Comparison of ENCODE assay signal across 27 mouse cellular contexts in genomic region chr9:86351491-86351890, GRCm38 (mm10).
DNase-seq lines count a peak whose midpoint lies in the region; ATAC-seq and TF ChIP-seq lines count a peak whose summit lies in the region.
"Had no signal": no experiment of that assay in that cellular context is flagged by ENCODE, and none has a peak within 500 bp of the region (broad histone marks: within the 10 kb centered on the region; RNA-seq: fewer than 3 reads in every experiment).

No protein-coding gene starts in this region.

- H3K4me1 ChIP-seq in midbrain, postnatal 0 days (ENCODE audit: insufficient read depth, low read length) = no peaks in the 10 kb centered on the region
- no peaks in the 10 kb centered on the region for H3K4me1 ChIP-seq in midbrain, embryonic 11.5 days (ENCODE audit: control insufficient read depth, insufficient read depth, low read length)
- H3K4me1 ChIP-seq in neural tube, embryonic 14.5 days (ENCODE audit: control insufficient read depth, insufficient read depth, low read length) = no peaks in the 10 kb centered on the region
- H3K4me1 ChIP-seq: embryonic facial prominence, embryonic 13.5 days; embryonic facial prominence, embryonic 15.5 days; forebrain, embryonic 12.5 days had no signal

- H3K4me3 ChIP-seq in midbrain, postnatal 0 days (ENCODE audit: low read depth, low read length) = no peak overlapping the region
- no peak overlapping the region for H3K4me3 ChIP-seq in midbrain, embryonic 11.5 days (ENCODE audit: low read depth, low read length)
- H3K4me3 ChIP-seq in neural tube, embryonic 14.5 days (ENCODE audit: low read depth, low read length) = no peak overlapping the region
- H3K4me3 ChIP-seq: embryonic facial prominence, embryonic 13.5 days; embryonic facial prominence, embryonic 15.5 days; erythroblast, embryonic 14.5 days; forebrain, embryonic 10.5 days; forebrain, embryonic 12.5 days had no signal

- no peak overlapping the region for H3K4me2 ChIP-seq in midbrain, postnatal 0 days (ENCODE audit: low read depth, low read length, poor library complexity, severe bottlenecking)
- no peak overlapping the region for H3K4me2 ChIP-seq in midbrain, embryonic 11.5 days
- H3K4me2 ChIP-seq in neural tube, embryonic 14.5 days (ENCODE audit: low read depth, low read length) = no peak overlapping the region
- H3K4me2 ChIP-seq: embryonic facial prominence, embryonic 13.5 days; embryonic facial prominence, embryonic 15.5 days; forebrain, embryonic 12.5 days had no signal

- H3K36me3 ChIP-seq in midbrain, postnatal 0 days (ENCODE audit: insufficient read depth, low read length) = no peaks in the 10 kb centered on the region
- H3K36me3 ChIP-seq in midbrain, embryonic 11.5 days (ENCODE audit: control insufficient read depth, insufficient read depth, low read length) = no peaks in the 10 kb centered on the region
- H3K36me3 ChIP-seq in neural tube, embryonic 14.5 days (ENCODE audit: control insufficient read depth, insufficient read depth, low read length) = no peaks in the 10 kb centered on the region
- H3K36me3 ChIP-seq: embryonic facial prominence, embryonic 13.5 days; embryonic facial prominence, embryonic 15.5 days; forebrain, embryonic 10.5 days; forebrain, embryonic 12.5 days had no signal

- WGBS in midbrain, postnatal 0 days = 69% methylated on average over 3 of the region's 3 CpGs
- 82% methylated on average over 3 of the region's 3 CpGs for WGBS in midbrain, embryonic 11.5 days
- WGBS in neural tube, embryonic 14.5 days = 56% methylated on average over 3 of the region's 3 CpGs

- H3K9ac ChIP-seq in midbrain, postnatal 0 days (replicated peaks; ENCODE audit: low read length, poor library complexity, severe bottlenecking) = no peak overlapping the region
- no peak overlapping the region for H3K9ac ChIP-seq in midbrain, embryonic 11.5 days (ENCODE audit: low read length)
- H3K9ac ChIP-seq in neural tube, embryonic 14.5 days (replicated peaks; ENCODE audit: low read depth, low read length) = no peak overlapping the region
- H3K9ac ChIP-seq: embryonic facial prominence, embryonic 13.5 days; embryonic facial prominence, embryonic 15.5 days; forebrain, embryonic 12.5 days had no signal

- no peak for TF ChIP-seq POLR2A in brain, embryonic 14.5 days (IDR thresholded peaks at IDR 0.05; ENCODE audit: borderline replicate concordance, extremely low read depth, insufficient read depth, insufficient read length, poor library complexity, severe bottlenecking)

- H3K27ac ChIP-seq in midbrain, postnatal 0 days (ENCODE audit: low read depth, low read length) = no peak overlapping the region
- H3K27ac ChIP-seq in midbrain, embryonic 11.5 days (ENCODE audit: low read depth, low read length) = no peak overlapping the region
- H3K27ac ChIP-seq in neural tube, embryonic 14.5 days (ENCODE audit: low read depth, low read length) = no peak overlapping the region
- H3K27ac ChIP-seq: embryonic facial prominence, embryonic 13.5 days; embryonic facial prominence, embryonic 15.5 days; forebrain, embryonic 10.5 days; forebrain, embryonic 12.5 days had no signal

- no peaks in the 10 kb centered on the region for H3K9me3 ChIP-seq in midbrain, postnatal 0 days (ENCODE audit: low read length)
- H3K9me3 ChIP-seq in midbrain, embryonic 11.5 days (ENCODE audit: control insufficient read depth, low read length) = no peaks in the 10 kb centered on the region
- no peaks in the 10 kb centered on the region for H3K9me3 ChIP-seq in neural tube, embryonic 14.5 days (ENCODE audit: control insufficient read depth, low read length)
- H3K9me3 ChIP-seq: embryonic facial prominence, embryonic 13.5 days; embryonic facial prominence, embryonic 15.5 days; forebrain, embryonic 10.5 days; forebrain, embryonic 12.5 days had no signal

- no peak for TF ChIP-seq CTCF in midbrain, postnatal 0 days (IDR thresholded peaks at IDR 0.05)
- TF ChIP-seq CTCF in brain, embryonic 14.5 days (IDR thresholded peaks at IDR 0.05; ENCODE audit: borderline replicate concordance, extremely low read depth, insufficient read depth, insufficient read length) = no peak

- intact Hi-C loops in left cerebral cortex, postnatal 10 days (cut with DNase I) = no loop called here

- no peak for ATAC-seq in midbrain, postnatal 0 days (ENCODE audit: low FRiP score)
- ATAC-seq in midbrain, embryonic 11.5 days (ENCODE audit: low FRiP score) = no peak
- 0 out of 2 replicates have a peak, but pooled peaks have one; percentile 31 for ATAC-seq in neural tube, embryonic 14.5 days (ENCODE audit: low read depth)
- ATAC-seq: activated CD4-positive, CD25-positive, alpha-beta regulatory T cell, adult 4 months; forebrain, embryonic 14.5 days; forebrain, embryonic 16.5 days; Patski had no signal

- H3K27me3 ChIP-seq in midbrain, postnatal 0 days (ENCODE audit: insufficient read depth, low read length) = no peaks in the 10 kb centered on the region
- H3K27me3 ChIP-seq in midbrain, embryonic 11.5 days (ENCODE audit: control insufficient read depth, insufficient read depth, low read length) = no peaks in the 10 kb centered on the region
- H3K27me3 ChIP-seq in neural tube, embryonic 14.5 days (ENCODE audit: control insufficient read depth, insufficient read depth, low read length) = no peaks in the 10 kb centered on the region
- H3K27me3 ChIP-seq: embryonic facial prominence, embryonic 13.5 days; embryonic facial prominence, embryonic 15.5 days; forebrain, embryonic 12.5 days; Patski had no signal

- DNase-seq in midbrain, postnatal 0 days (ENCODE audit: low spot score) = peak; percentile 22
- no peak for DNase-seq in midbrain, embryonic 11.5 days (ENCODE audit: low spot score, missing footprints)
- DNase-seq in neural tube, embryonic 10.5 days (ENCODE audit: extremely low spot score, low spot score) = no peak
- DNase-seq in brain, embryonic 14.5 days (ENCODE audit: low read depth) = peak; percentile 19
- DNase-seq in retina, postnatal 1 day = peak; percentile 75
- DNase-seq in left cerebral cortex, postnatal 10 days (ENCODE audit: extremely low spot score in 1 of 2, low spot score in 2 of 2) = no peak
- no peak for DNase-seq in thymus, postnatal 36 days
- DNase-seq: adrenal gland, adult 8-10 months; adrenal gland, postnatal 14 days; adrenal gland, postnatal 36 days; cerebellum, adult 11 months; cerebellum, adult 18-20 months; cerebellum, adult 8-10 months; cerebellum, adult 9-11 months; cerebellum, postnatal 14 days; cerebellum, postnatal 36 days; embryo, embryonic 11 days had no signal

Comparison
In these comparisons a context has a peak if more than half of its experiments do, and no peak if none do; other contexts are left out.
1. DNase-seq: peak in midbrain, postnatal 0 days (single experiment), brain, embryonic 14.5 days (single experiment) and retina, postnatal 1 day (single experiment); none in midbrain, embryonic 11.5 days (single experiment), neural tube, embryonic 10.5 days (single experiment), left cerebral cortex, postnatal 10 days (0 of 2) and thymus, postnatal 36 days (0 of 2).